Mouse (Mus musculus): ENCODE results near the gene Macrod2. TPM values are rescaled to one million over a fixed set of nuclear protein-coding genes. Genes with fewer than 3 reads are reported as not detected.

The Macrod2 gene
- polyA plus RNA-seq, 1 experiment = 3.8 TPM

DNA sequence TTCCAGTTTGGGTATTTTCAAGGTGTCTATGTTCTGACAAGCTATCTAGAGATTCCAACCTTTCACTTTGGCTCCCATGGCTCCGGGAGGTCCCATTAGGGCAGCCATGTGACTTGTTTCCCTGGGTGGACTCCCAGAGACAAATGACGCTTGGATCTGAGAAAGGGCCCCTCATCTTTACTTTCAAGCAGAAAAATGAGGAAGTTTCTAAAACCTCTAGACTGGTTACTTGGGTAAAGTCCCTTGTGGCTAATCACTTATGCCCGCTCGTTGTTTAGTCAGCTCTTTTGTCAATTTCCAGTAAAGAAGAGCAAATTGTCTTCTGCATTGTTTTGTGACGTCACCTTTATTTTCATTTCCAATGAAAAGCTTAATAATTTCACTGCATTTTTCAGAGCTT lies 448.9 kb downstream of the Macrod2 start:
- Histone ChIP-seq H3K27ac (ENCODE audit: insufficient read depth, low read depth, low read length) (no peak overlapping the region), H3K27me3 (ENCODE audit: control insufficient read depth, insufficient read depth, low read length) (no peaks in the 10 kb centered on the region), H3K4me1 (ENCODE audit: control insufficient read depth, insufficient read depth, insufficient read length, low read length) (no peaks in the 10 kb centered on the region), H3K36me3 (ENCODE audit: control insufficient read depth, insufficient read depth, low read length) (no peaks in the 10 kb centered on the region), H3K4me3 (ENCODE audit: low read depth, low read length) (no peak overlapping the region)
- 78% methylated on average over 5 of the region's 5 CpGs for WGBS
- TF ChIP-seq CTCF (IDR thresholded peaks at IDR 0.05; ENCODE audit: extremely low read depth, insufficient read length, insufficient replicate concordance, low read depth, low read length) (no peak), POLR2A (IDR thresholded peaks at IDR 0.05; ENCODE audit: low read depth, low read length) (no peak)

DNA sequence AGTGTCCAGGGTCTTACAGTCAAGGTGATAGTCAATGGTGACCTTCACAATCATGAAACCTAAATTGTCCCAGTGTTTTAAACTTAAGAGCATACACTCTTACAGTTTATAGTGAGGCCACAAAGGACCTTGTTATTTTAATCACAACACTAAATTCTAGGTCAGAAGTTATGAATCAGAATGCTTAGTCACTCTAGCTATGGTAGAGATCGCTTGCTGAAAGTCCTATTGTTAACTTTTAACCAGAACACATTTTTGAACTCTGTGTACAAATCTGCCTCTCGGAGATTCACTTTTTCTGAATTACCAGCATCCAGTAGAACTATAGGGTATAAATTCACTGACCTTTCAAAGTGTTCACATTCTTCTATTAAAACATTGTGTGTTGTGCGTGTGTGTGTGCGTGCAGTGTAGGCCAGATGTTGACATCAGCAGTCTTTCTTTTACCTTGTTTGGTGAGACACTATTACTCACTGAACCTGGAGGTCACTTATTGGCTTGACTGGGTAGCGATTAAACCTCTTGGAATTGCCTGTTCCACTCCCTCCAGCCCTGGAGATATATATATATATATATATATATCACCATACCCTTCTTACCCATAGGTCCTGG lies 452.8 kb downstream of the Macrod2 start:
- WGBS = 90% methylated on average over 5 of the region's 5 CpGs
- no peak overlapping the region for H3K4me3 ChIP-seq (ENCODE audit: low read depth, low read length)
- no peak for TF ChIP-seq POLR2A (IDR thresholded peaks at IDR 0.05; ENCODE audit: low read depth, low read length)
- TF ChIP-seq CTCF (IDR thresholded peaks at IDR 0.05; ENCODE audit: extremely low read depth, insufficient read length, insufficient replicate concordance, low read depth, low read length) = no peak
- H3K27ac ChIP-seq (ENCODE audit: insufficient read depth, low read depth, low read length) = no peak overlapping the region
- no peaks in the 10 kb centered on the region for H3K36me3 ChIP-seq (ENCODE audit: control insufficient read depth, insufficient read depth, low read length)
- no peaks in the 10 kb centered on the region for H3K4me1 ChIP-seq (ENCODE audit: control insufficient read depth, insufficient read depth, insufficient read length, low read length)
- H3K27me3 ChIP-seq (ENCODE audit: control insufficient read depth, insufficient read depth, low read length) = no peaks in the 10 kb centered on the region

DNA sequence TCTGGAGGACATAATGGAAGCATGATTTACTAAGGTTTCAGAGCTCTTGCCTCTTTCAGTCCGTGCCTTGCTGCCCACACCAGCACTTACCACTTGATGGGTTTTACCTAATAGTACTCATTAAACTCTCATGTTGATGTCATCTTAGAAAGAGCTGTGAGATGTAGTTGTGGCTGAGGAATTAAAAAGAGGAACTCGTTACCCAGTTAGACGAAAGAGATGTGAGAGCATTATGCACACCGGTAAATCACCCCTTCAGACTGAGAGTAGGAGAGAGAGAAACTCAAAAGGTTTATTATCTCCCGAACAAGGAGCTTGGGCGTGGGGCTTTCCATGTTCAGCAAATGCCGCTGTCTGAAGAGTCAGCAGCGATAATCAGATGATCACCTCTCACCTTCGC lies 458.4 kb downstream of the Macrod2 start:
- H3K4me3 ChIP-seq (ENCODE audit: low read depth, low read length) = no peak overlapping the region
- WGBS = 83% methylated on average over 9 of the region's 9 CpGs
- H3K27ac ChIP-seq (ENCODE audit: insufficient read depth, low read depth, low read length) = no peak overlapping the region
- H3K4me1 ChIP-seq (ENCODE audit: control insufficient read depth, insufficient read depth, insufficient read length, low read length) = no peaks in the 10 kb centered on the region
- TF ChIP-seq POLR2A (IDR thresholded peaks at IDR 0.05; ENCODE audit: low read depth, low read length) (no peak), CTCF (IDR thresholded peaks at IDR 0.05; ENCODE audit: extremely low read depth, insufficient read length, insufficient replicate concordance, low read depth, low read length) (no peak)
- H3K27me3 ChIP-seq (ENCODE audit: control insufficient read depth, insufficient read depth, low read length) = no peaks in the 10 kb centered on the region
- H3K36me3 ChIP-seq (ENCODE audit: control insufficient read depth, insufficient read depth, low read length) = no peaks in the 10 kb centered on the region

DNA sequence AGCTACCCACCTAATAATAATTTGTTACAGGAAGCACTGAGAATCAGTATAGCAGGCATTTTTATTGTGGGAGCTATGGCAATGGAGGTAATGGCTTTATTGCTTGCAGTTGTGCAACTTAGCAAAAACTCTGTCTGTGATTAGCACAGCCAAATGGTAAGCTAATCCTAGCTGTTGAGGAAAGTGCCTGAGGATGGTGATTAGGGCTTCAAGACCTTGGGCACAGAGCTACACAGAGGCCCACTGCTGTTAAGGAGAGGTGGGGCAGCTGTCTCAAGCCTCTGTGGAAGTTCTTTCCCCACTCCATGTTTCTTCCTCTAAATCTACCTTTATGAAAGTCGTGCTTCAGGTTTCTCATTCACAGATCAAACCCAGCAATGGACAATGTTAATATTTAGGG lies 466.2 kb downstream of the Macrod2 start:
- no peaks in the 10 kb centered on the region for H3K36me3 ChIP-seq (ENCODE audit: control insufficient read depth, insufficient read depth, low read length)
- WGBS = 27% methylated on average over 1 of the region's 1 CpGs
- H3K27me3 ChIP-seq (ENCODE audit: control insufficient read depth, insufficient read depth, low read length) = no peaks in the 10 kb centered on the region
- no peak overlapping the region for H3K27ac ChIP-seq (ENCODE audit: insufficient read depth, low read depth, low read length)
- TF ChIP-seq CTCF (IDR thresholded peaks at IDR 0.05; ENCODE audit: extremely low read depth, insufficient read length, insufficient replicate concordance, low read depth, low read length) = no peak
- TF ChIP-seq POLR2A (IDR thresholded peaks at IDR 0.05; ENCODE audit: low read depth, low read length) = no peak
- peaks cover 3% of the 10 kb centered on the region; the same call in 1 of the 2 replicates for H3K4me1 ChIP-seq (ENCODE audit: control insufficient read depth, insufficient read depth, insufficient read length, low read length)
- no peak overlapping the region for H3K4me3 ChIP-seq (ENCODE audit: low read depth, low read length)

DNA sequence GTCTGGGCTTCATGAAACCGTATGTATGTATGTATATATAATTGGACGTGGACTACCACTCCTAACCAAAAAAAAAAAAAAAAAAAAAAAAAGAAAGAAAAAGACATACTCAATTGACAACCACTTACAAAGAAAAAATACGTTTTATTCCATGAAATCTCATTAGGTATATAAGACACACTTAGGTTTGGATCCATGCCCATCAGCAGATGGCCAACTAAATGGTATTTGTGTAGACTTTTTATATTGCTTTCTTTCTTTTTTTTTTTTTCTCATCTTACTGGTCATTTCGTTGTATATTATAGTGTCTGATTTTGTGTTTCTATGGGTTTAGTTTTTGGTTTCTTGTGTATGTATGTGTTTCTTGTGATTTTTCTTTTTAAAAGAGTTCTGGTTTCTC lies 467.6 kb downstream of the Macrod2 start:
- TF ChIP-seq CTCF (IDR thresholded peaks at IDR 0.05; ENCODE audit: extremely low read depth, insufficient read length, insufficient replicate concordance, low read depth, low read length) (no peak), POLR2A (IDR thresholded peaks at IDR 0.05; ENCODE audit: low read depth, low read length) (no peak)

DNA sequence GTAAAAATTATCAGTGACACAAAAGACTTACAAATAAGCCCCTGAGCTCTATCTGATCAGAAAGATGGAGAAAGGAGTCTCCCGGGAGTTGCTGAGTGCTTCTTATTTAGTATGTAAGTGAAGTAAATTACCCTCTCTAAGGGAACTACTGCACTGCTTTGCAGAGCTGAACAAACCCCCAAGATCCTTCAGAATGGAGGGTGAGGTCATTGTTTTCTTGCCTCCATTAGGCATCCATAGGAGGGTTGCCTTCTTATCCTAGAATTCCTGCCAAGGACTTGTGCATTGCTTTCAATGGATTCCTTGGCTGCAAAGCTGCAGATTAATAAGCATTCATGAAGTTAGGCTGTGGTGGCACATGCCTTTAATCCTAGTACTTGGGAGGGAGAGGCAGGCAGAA lies 470.5 kb downstream of the Macrod2 start:
- H3K36me3 ChIP-seq (ENCODE audit: control insufficient read depth, insufficient read depth, low read length) = no peaks in the 10 kb centered on the region
- no peak overlapping the region for H3K27ac ChIP-seq (ENCODE audit: insufficient read depth, low read depth, low read length)
- 96% methylated on average over 1 of the region's 1 CpGs for WGBS
- H3K4me1 ChIP-seq (ENCODE audit: control insufficient read depth, insufficient read depth, insufficient read length, low read length) = peaks cover 3% of the 10 kb centered on the region; the same call in 1 of the 2 replicates
- H3K4me3 ChIP-seq (ENCODE audit: low read depth, low read length) = no peak overlapping the region
- H3K27me3 ChIP-seq (ENCODE audit: control insufficient read depth, insufficient read depth, low read length) = no peaks in the 10 kb centered on the region
- TF ChIP-seq CTCF (IDR thresholded peaks at IDR 0.05; ENCODE audit: extremely low read depth, insufficient read length, insufficient replicate concordance, low read depth, low read length) (no peak), POLR2A (IDR thresholded peaks at IDR 0.05; ENCODE audit: low read depth, low read length) (no peak)

More for the DNA sequence above, 467.6 kb downstream of the Macrod2 start:
- Histone ChIP-seq H3K27me3 (ENCODE audit: control insufficient read depth, insufficient read depth, low read length) (no peaks in the 10 kb centered on the region), H3K4me3 (ENCODE audit: low read depth, low read length) (no peak overlapping the region), H3K4me1 (ENCODE audit: control insufficient read depth, insufficient read depth, insufficient read length, low read length) (peaks cover 3% of the 10 kb centered on the region; the same call in 1 of the 2 replicates), H3K27ac (ENCODE audit: insufficient read depth, low read depth, low read length) (no peak overlapping the region), H3K36me3 (ENCODE audit: control insufficient read depth, insufficient read depth, low read length) (no peaks in the 10 kb centered on the region)
- 57% methylated on average over 4 of the region's 4 CpGs for WGBS

GRCm38 (mm10) chr2:140867116-140867515 lies 472.0 kb downstream of the Macrod2 start:
- no peak overlapping the region for H3K4me3 ChIP-seq (ENCODE audit: low read depth, low read length)
- TF ChIP-seq CTCF (IDR thresholded peaks at IDR 0.05; ENCODE audit: extremely low read depth, insufficient read length, insufficient replicate concordance, low read depth, low read length) = no peak
- TF ChIP-seq POLR2A (IDR thresholded peaks at IDR 0.05; ENCODE audit: low read depth, low read length) = no peak
- WGBS = 93% methylated on average over 5 of the region's 5 CpGs
- no peak overlapping the region for H3K27ac ChIP-seq (ENCODE audit: insufficient read depth, low read depth, low read length)
- no peaks in the 10 kb centered on the region for H3K4me1 ChIP-seq (ENCODE audit: control insufficient read depth, insufficient read depth, insufficient read length, low read length)
- H3K36me3 ChIP-seq (ENCODE audit: control insufficient read depth, insufficient read depth, low read length) = no peaks in the 10 kb centered on the region
- H3K27me3 ChIP-seq (ENCODE audit: control insufficient read depth, insufficient read depth, low read length) = no peaks in the 10 kb centered on the region
